Mouse (Mus musculus) right cerebral cortex, postnatal 14 days (tissue): ENCODE results near the gene Krtap4-1.

Experiments
- DNase-seq: peaks from one replicate; pipeline ENCODE4 v3.0.0; 2022

The Krtap4-1 gene

DNA sequence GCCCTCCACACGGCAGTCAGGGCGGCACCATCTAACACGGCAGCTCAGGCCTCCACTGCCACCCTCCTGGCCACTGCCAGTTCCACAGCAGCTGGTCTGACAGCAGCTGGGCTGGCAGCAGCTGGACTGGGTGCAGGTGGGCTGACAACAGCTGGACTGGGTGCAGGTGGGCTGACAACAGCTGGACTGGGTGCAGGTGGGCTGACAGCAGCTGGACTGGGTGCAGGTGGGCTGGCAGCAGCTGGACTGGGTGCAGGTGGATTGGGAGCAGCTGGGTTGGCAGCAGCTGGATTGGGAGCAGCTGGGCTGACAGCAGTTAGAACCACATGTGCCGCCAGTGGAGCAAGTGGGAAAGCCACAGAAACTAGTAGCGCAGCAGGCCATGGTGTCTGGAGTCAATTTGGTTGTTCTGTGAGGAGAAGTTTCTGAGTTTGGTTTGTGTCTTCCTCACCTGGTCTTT lies 44.8 kb downstream of the Krtap4-1 start, which contains the start of gene Krtap1-4:
Gene Krtap1-4 (minus strand): TSS at position 410 of the 460 bp plus-strand sequence.
- DNase-seq: no peak

DNA sequence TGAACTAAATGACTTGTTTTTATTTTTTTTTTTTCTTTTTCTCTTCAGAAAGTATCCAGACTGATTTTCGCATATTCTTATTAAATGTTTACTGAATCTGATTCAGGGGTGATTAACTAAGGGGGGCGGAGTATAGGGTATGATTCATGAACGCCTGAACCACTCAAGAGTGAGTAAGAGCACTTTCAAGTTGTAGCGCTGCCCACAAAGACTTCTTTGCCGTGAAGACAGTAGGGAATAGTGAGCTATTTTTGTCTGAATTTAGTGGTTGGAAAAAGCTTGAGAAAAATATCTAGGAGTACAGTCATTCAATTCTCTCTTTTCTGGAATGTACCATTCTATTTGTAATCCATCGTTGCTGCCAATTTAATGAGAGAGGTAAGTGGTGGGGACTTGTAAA lies 46.5 kb downstream of the Krtap4-1 start:
- DNase-seq: no peak

DNA sequence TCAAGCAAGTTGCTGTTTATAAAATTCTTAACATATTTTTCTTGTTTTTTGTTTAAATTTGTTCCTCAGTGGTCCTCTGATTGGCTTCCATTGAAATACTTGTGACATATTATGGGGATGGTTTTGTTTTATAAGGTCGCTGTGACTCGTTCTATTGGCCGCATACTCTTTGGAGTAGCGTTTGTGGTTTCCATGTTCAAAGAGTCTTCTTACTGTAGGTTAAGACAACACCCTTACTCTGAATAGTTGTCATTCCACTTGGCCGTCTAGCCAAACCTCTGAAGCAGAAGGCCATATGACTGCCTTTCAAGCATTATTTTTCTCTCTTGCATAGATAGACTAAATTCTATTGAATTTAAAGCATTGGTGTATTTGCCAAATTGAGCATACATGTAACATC lies 47.0 kb downstream of the Krtap4-1 start:
- DNase-seq: no peak

DNA sequence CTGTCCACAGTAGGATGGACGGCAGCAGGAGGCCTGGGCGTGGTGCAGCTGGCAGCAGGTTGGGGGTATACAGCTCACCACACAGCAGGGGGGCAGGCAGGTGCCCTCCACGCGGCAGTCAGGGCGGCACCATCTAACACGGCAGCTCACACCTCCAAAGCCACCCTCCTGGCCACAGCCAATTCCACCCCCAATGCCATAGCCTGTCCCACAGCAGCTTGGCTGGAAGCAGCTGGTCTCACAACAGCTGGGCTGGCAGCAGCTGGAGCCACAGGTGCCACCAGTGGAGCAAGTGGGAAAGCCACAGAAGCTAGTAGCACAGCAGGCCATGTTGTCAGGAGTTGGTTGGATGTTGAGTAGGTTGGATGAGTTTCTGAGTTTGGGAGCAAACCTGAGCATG lies 47.4 kb downstream of the Krtap4-1 start, which contains the start of gene Krtap1-5:
Gene Krtap1-5 (minus strand): TSS at position 381 of the 400 bp plus-strand sequence.
- DNase-seq: no peak
